Mouse (Mus musculus): Measurements from ENCODE around the gene Kbtbd6. TPM values are rescaled to one million over a fixed set of nuclear protein-coding genes. Genes with fewer than 3 reads are reported as not detected.
"Not testable (repeated sequence)": the region's sequence is repeated elsewhere in the genome, so short reads cannot be mapped to it uniquely, and the experiment has no call there.

Kbtbd6 gene
- 0.05 TPM for polyA plus RNA-seq (2012; fragmentation: generic; extraction: Trizol)

DNA sequence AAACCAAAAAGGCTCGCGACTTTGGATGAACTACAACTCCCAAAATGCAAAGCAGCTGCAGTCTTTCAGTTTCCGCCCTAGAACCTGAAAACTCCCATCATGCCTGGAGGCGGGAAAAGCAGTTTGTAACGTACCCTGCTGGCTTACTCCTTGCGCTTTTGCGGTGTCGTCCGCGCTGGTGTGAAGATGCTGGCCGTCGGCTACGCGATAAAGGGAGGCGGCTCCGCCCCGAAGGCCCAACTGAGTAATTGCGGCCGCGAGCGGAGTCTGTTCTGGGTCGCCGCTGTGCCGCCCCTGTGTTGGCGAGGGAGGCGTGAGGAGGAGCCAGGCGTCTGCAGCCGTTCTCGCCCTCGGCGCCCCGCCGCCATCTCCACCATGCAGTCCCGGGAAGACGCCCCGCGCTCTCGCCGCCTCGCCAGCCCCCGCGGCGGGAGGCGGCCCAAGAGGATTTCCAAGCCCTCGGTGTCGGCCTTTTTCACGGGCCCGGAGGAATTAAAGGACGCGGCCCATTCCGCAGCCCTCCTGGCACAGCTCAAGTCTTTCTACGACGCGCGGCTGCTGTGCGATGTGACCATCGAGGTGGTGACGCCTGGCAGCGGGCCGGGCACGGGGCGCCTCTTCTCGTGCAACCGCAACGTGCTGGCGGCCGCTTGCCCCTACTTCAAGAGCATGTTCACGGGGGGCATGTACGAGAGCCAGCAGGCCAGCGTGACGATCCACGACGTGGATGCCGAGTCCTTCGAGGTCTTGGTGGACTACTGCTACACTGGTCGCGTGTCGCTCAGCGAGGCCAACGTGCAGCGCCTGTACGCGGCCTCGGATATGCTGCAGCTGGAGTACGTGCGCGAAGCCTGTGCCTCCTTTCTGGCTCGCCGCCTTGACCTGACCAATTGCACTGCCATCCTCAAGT, at the start of gene Kbtbd6:
Gene Kbtbd6, plus strand, starts transcription at position 155 of the 910 bp plus-strand sequence.
- TF ChIP-seq E2F4 (IDR thresholded peaks at IDR 0.05; ENCODE audit: insufficient read depth) (peak; percentile 94), POLR2A (IDR thresholded peaks at IDR 0.05; ENCODE audit: insufficient read length, low read depth) (peak; percentile 27)
- H3K4me2 ChIP-seq (ENCODE audit: low read depth), result peak within 1 kb of the TSS; percentile 55
- H3K79me2 ChIP-seq (ENCODE audit: control insufficient read depth, insufficient read depth); H3K27me3 ChIP-seq (ENCODE audit: control insufficient read depth, insufficient read depth, insufficient read length); H3ac ChIP-seq (ENCODE audit: control insufficient read depth, insufficient read length); H3K36me3 ChIP-seq (ENCODE audit: control insufficient read depth, insufficient read depth): not testable (repeated sequence)
- peak within 1 kb of the TSS; percentile 5 for H3K4me3 ChIP-seq

DNA sequence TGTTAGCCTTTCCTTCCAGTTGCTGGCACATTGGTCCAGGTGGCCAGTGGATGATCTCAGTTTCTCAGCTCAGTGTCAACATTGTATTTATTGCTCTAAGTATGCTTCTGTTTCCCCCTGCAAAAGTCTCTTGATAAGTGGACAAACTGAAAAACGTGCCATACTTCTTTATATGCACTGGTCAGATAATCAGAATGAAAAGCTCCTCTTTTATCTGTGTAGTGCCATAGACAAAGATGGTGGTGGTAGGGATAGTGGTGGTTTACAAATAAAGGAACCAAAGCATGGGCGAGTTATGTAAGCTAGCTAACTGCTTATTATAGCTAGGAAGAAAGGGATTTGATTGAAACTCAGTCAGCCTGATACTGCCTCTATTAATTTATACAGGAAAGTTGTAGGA, 44.0 kb upstream of the Kbtbd6 start:
- no peak overlapping the region for H3K4me2 ChIP-seq (ENCODE audit: low read depth)
- no peaks in the 10 kb centered on the region for H3K79me2 ChIP-seq (ENCODE audit: control insufficient read depth, insufficient read depth)
- H3K27me3 ChIP-seq (ENCODE audit: control insufficient read depth, insufficient read depth, insufficient read length), result no peaks in the 10 kb centered on the region
- no peaks in the 10 kb centered on the region for H3K36me3 ChIP-seq (ENCODE audit: control insufficient read depth, insufficient read depth)
- H3ac ChIP-seq (ENCODE audit: control insufficient read depth, insufficient read length), result no peak overlapping the region
- H3K4me3 ChIP-seq, result no peak overlapping the region
- no peak for TF ChIP-seq SRF (IDR thresholded peaks at IDR 0.05; ENCODE audit: control insufficient read depth, insufficient read length, low read depth)
- no peak for TF ChIP-seq POLR2A (IDR thresholded peaks at IDR 0.05; ENCODE audit: insufficient read length, low read depth)
- no peak for TF ChIP-seq TCF3 (IDR thresholded peaks at IDR 0.05; ENCODE audit: insufficient read length, low read depth)
- no peak for TF ChIP-seq TCF12 (IDR thresholded peaks at IDR 0.05; ENCODE audit: insufficient read depth, poor library complexity, severe bottlenecking)
- TF ChIP-seq USF1 (IDR thresholded peaks at IDR 0.05; ENCODE audit: low read depth), result no peak
- no peak for TF ChIP-seq REST (IDR thresholded peaks at IDR 0.05; ENCODE audit: insufficient read depth, insufficient read length)

DNA sequence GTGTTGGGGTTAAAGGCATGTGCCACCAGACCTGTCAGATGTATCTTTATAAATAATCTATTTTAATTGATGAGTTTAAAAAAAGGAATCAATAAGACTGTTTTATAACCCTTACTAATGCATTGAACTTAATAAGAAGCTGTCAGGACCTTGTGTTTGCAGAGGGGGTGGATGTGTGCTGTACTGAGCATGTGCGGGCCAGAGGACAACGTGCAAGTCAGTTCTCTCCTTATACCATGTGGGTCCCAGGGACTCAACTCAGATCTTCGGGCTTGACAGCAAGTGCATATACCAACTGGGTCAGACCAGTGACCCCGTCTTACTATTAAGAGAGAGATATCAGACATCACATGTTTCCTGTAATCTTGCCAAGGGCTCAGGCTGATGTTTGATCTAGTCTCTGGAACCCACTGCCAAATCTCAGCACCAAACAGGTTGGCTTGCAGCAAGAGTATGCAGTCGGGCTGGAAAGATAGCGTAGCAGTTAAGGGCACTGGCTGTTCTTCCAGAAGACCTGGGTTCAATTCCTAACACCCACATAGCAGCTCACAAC, 42.3 kb upstream of the Kbtbd6 start:
- H3K36me3 ChIP-seq (ENCODE audit: control insufficient read depth, insufficient read depth), result no peaks in the 10 kb centered on the region
- H3ac ChIP-seq (ENCODE audit: control insufficient read depth, insufficient read length), result no peak overlapping the region
- no peaks in the 10 kb centered on the region for H3K79me2 ChIP-seq (ENCODE audit: control insufficient read depth, insufficient read depth)
- H3K27me3 ChIP-seq (ENCODE audit: control insufficient read depth, insufficient read depth, insufficient read length), result no peaks in the 10 kb centered on the region
- TF ChIP-seq TCF12 (IDR thresholded peaks at IDR 0.05; ENCODE audit: insufficient read depth, poor library complexity, severe bottlenecking), result no peak
- TF ChIP-seq SRF (IDR thresholded peaks at IDR 0.05; ENCODE audit: control insufficient read depth, insufficient read length, low read depth), result no peak
- no peak for TF ChIP-seq REST (IDR thresholded peaks at IDR 0.05; ENCODE audit: insufficient read depth, insufficient read length)
- TF ChIP-seq POLR2A (IDR thresholded peaks at IDR 0.05; ENCODE audit: insufficient read length, low read depth), result no peak
- no peak for TF ChIP-seq MAX (IDR thresholded peaks at IDR 0.05; ENCODE audit: low read depth)
- no peak for TF ChIP-seq POLR2AphosphoS2 (IDR thresholded peaks at IDR 0.05; ENCODE audit: insufficient read length, low read depth)
- no peak for TF ChIP-seq MYOG (IDR thresholded peaks at IDR 0.05; ENCODE audit: control insufficient read depth in 1 of 3, insufficient read depth in 1 of 3, insufficient read length in 2 of 3, low read depth in 2 of 3)
- TF ChIP-seq USF1 (IDR thresholded peaks at IDR 0.05; ENCODE audit: low read depth), result no peak
- no peak for TF ChIP-seq TCF3 (IDR thresholded peaks at IDR 0.05; ENCODE audit: insufficient read length, low read depth)
- no peak for TF ChIP-seq E2F4 (IDR thresholded peaks at IDR 0.05; ENCODE audit: insufficient read depth)
- TF ChIP-seq CEBPB (IDR thresholded peaks at IDR 0.05; ENCODE audit: insufficient read depth, poor library complexity, severe bottlenecking), result no peak
- TF ChIP-seq MYOD1 (IDR thresholded peaks at IDR 0.05; ENCODE audit: control insufficient read depth in 1 of 3, insufficient read length in 2 of 3, low read depth in 2 of 3), result no peak
- H3K4me2 ChIP-seq (ENCODE audit: low read depth), result no peak overlapping the region
- H3K4me3 ChIP-seq, result no peak overlapping the region

DNA sequence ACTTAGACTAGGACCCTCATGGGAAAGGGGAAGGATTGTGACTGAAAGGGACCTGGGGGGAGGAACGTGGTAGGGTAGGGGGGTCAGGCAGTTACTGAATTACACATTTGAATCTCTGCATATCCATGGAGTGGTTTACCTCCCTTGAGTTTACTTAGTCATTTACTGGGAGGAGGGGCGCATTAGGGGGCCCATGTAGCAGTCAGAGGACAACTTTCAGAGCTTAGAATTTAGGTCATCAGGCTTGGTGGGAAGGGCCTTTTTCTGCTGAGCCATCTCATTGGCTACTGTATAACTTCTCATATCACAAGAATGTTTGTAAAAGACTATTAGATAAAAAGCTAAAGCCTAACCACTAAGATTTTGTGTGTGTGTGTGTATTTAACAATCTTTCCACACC, 41.0 kb upstream of the Kbtbd6 start:
- Histone ChIP-seq H3K4me3 (no peak overlapping the region), H3K27me3 (ENCODE audit: control insufficient read depth, insufficient read depth, insufficient read length) (no peaks in the 10 kb centered on the region), H3K36me3 (ENCODE audit: control insufficient read depth, insufficient read depth) (no peaks in the 10 kb centered on the region), H3K4me2 (ENCODE audit: low read depth) (no peak overlapping the region), H3K79me2 (ENCODE audit: control insufficient read depth, insufficient read depth) (no peaks in the 10 kb centered on the region), H3ac (ENCODE audit: control insufficient read depth, insufficient read length) (no peak overlapping the region)
- no peak for TF ChIP-seq E2F4 (IDR thresholded peaks at IDR 0.05; ENCODE audit: insufficient read depth)
- no peak for TF ChIP-seq MYOG (IDR thresholded peaks at IDR 0.05; ENCODE audit: control insufficient read depth in 1 of 3, insufficient read depth in 1 of 3, insufficient read length in 2 of 3, low read depth in 2 of 3)
- no peak for TF ChIP-seq MYOD1 (IDR thresholded peaks at IDR 0.05; ENCODE audit: control insufficient read depth in 1 of 3, insufficient read length in 2 of 3, low read depth in 2 of 3)

DNA sequence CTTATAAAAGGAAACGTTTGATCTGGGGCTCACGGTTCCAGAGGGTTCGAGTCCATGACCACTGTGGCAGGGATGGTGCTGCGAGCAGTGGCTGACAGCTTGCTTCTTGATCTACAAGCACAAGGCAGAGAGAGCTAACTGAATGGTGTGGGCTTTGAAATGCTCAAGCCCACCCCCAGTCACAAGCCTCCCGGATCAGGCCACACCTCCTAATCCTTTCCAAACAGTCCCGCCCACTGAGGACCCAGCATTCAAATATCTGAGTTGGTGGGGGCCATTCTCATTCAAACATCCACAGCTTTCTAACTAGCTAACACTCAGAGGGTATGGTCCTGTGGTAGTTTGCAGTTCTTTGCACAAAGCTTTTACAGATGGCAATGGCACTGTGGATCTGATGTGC, 38.5 kb upstream of the Kbtbd6 start:
- Histone ChIP-seq H3K36me3 (ENCODE audit: control insufficient read depth, insufficient read depth) (no peaks in the 10 kb centered on the region), H3K27me3 (ENCODE audit: control insufficient read depth, insufficient read depth, insufficient read length) (no peaks in the 10 kb centered on the region), H3K4me2 (ENCODE audit: low read depth) (no peak overlapping the region), H3ac (ENCODE audit: control insufficient read depth, insufficient read length) (no peak overlapping the region), H3K4me3 (no peak overlapping the region), H3K79me2 (ENCODE audit: control insufficient read depth, insufficient read depth) (no peaks in the 10 kb centered on the region)
- TF ChIP-seq TCF3 (IDR thresholded peaks at IDR 0.05; ENCODE audit: insufficient read length, low read depth) (no peak), E2F4 (IDR thresholded peaks at IDR 0.05; ENCODE audit: insufficient read depth) (no peak), MAX (IDR thresholded peaks at IDR 0.05; ENCODE audit: low read depth) (no peak), MYOG (IDR thresholded peaks at IDR 0.05; ENCODE audit: control insufficient read depth in 1 of 3, insufficient read depth in 1 of 3, insufficient read length in 2 of 3, low read depth in 2 of 3) (no peak), USF1 (IDR thresholded peaks at IDR 0.05; ENCODE audit: low read depth) (no peak), POLR2AphosphoS2 (IDR thresholded peaks at IDR 0.05; ENCODE audit: insufficient read length, low read depth) (no peak), POLR2A (IDR thresholded peaks at IDR 0.05; ENCODE audit: insufficient read length, low read depth) (no peak), TCF12 (IDR thresholded peaks at IDR 0.05; ENCODE audit: insufficient read depth, poor library complexity, severe bottlenecking) (no peak), CEBPB (IDR thresholded peaks at IDR 0.05; ENCODE audit: insufficient read depth, poor library complexity, severe bottlenecking) (no peak), SRF (IDR thresholded peaks at IDR 0.05; ENCODE audit: control insufficient read depth, insufficient read length, low read depth) (no peak), REST (IDR thresholded peaks at IDR 0.05; ENCODE audit: insufficient read depth, insufficient read length) (no peak), MYOD1 (IDR thresholded peaks at IDR 0.05; ENCODE audit: control insufficient read depth in 1 of 3, insufficient read length in 2 of 3, low read depth in 2 of 3) (no peak)
